Mouse (Mus musculus): Measurements from ENCODE around the gene Atg5. TPM values are rescaled to one million over a fixed set of nuclear protein-coding genes. Genes with fewer than 3 reads are reported as not detected.

Atg5 gene
- polyA plus RNA-seq, 1 experiment from 2014 or later = 53.7 TPM

GRCm38 (mm10) chr10:44340928-44341327 is 72.8 kb downstream of the Atg5 start:
- Histone ChIP-seq H3K27ac (no peak overlapping the region), H3K9ac (no peak overlapping the region), H3K4me3 (replicated peaks) (no peak overlapping the region), H3K4me2 (replicated peaks) (no peak overlapping the region), H3K27me3 (replicated peaks) (no peaks in the 10 kb centered on the region), H3K9me3 (no peaks in the 10 kb centered on the region), H3K36me3 (no peaks in the 10 kb centered on the region), H3K4me1 (replicated peaks) (no peaks in the 10 kb centered on the region)
- 95% methylated on average over 4 of the region's 4 CpGs for WGBS
- no peak for ATAC-seq

GRCm38 (mm10) chr10:44341826-44342521 is 73.8 kb downstream of the Atg5 start:
- WGBS = 92% methylated on average over 6 of the region's 6 CpGs
- ATAC-seq = no peak
- H3K27ac ChIP-seq = no peak overlapping the region

GRCm38 (mm10) chr10:44343351-44343750 is 75.2 kb downstream of the Atg5 start:
- WGBS = 86% methylated on average over 3 of the region's 3 CpGs
- no peak overlapping the region for H3K27ac ChIP-seq

More at GRCm38 (mm10) chr10:44341826-44342521, 73.8 kb downstream of the Atg5 start:
- Histone ChIP-seq H3K4me2 (replicated peaks) (no peak overlapping the region), H3K9ac (no peak overlapping the region), H3K4me3 (replicated peaks) (no peak overlapping the region), H3K4me1 (replicated peaks) (no peaks in the 10 kb centered on the region), H3K36me3 (no peaks in the 10 kb centered on the region), H3K9me3 (no peaks in the 10 kb centered on the region), H3K27me3 (replicated peaks) (no peaks in the 10 kb centered on the region)

GRCm38 (mm10) chr10:44347549-44348172 is 79.5 kb downstream of the Atg5 start:
- Histone ChIP-seq H3K4me1 (replicated peaks) (no peaks in the 10 kb centered on the region), H3K4me2 (replicated peaks) (no peak overlapping the region), H3K4me3 (replicated peaks) (no peak overlapping the region), H3K9me3 (no peaks in the 10 kb centered on the region), H3K27me3 (replicated peaks) (no peaks in the 10 kb centered on the region), H3K36me3 (no peaks in the 10 kb centered on the region), H3K9ac (no peak overlapping the region), H3K27ac (no peak overlapping the region)
- WGBS = 71% methylated on average over 10 of the region's 10 CpGs
- ATAC-seq = no peak

More at GRCm38 (mm10) chr10:44343351-44343750, 75.2 kb downstream of the Atg5 start:
- no peak for ATAC-seq
- H3K9ac ChIP-seq = no peak overlapping the region
- H3K36me3 ChIP-seq = no peaks in the 10 kb centered on the region
- H3K4me3 ChIP-seq (replicated peaks) = no peak overlapping the region
- H3K9me3 ChIP-seq = no peaks in the 10 kb centered on the region
- no peaks in the 10 kb centered on the region for H3K4me1 ChIP-seq (replicated peaks)
- H3K4me2 ChIP-seq (replicated peaks) = no peak overlapping the region
- no peaks in the 10 kb centered on the region for H3K27me3 ChIP-seq (replicated peaks)

GRCm38 (mm10) chr10:44348474-44349415 is 80.6 kb downstream of the Atg5 start:
- Histone ChIP-seq H3K9me3 (no peaks in the 10 kb centered on the region), H3K4me1 (replicated peaks) (no peaks in the 10 kb centered on the region), H3K27ac (no peak overlapping the region), H3K36me3 (no peaks in the 10 kb centered on the region), H3K27me3 (replicated peaks) (no peaks in the 10 kb centered on the region), H3K4me2 (replicated peaks) (no peak overlapping the region), H3K9ac (no peak overlapping the region), H3K4me3 (replicated peaks) (no peak overlapping the region)
- ATAC-seq = no peak
- WGBS = 52% methylated on average over 14 of the region's 14 CpGs

GRCm38 (mm10) chr10:44353467-44353866 is 85.3 kb downstream of the Atg5 start:
- Histone ChIP-seq H3K27ac (no peak overlapping the region), H3K4me3 (replicated peaks) (no peak overlapping the region), H3K9me3 (no peaks in the 10 kb centered on the region), H3K4me1 (replicated peaks) (no peaks in the 10 kb centered on the region), H3K36me3 (no peaks in the 10 kb centered on the region), H3K4me2 (replicated peaks) (no peak overlapping the region), H3K27me3 (replicated peaks) (no peaks in the 10 kb centered on the region), H3K9ac (no peak overlapping the region)
- ATAC-seq = no peak
- WGBS = 59% methylated on average over 4 of the region's 4 CpGs

GRCm38 (mm10) chr10:44354393-44354792 is 86.2 kb downstream of the Atg5 start:
- no peak for ATAC-seq
- Histone ChIP-seq H3K4me1 (replicated peaks) (no peaks in the 10 kb centered on the region), H3K36me3 (no peaks in the 10 kb centered on the region), H3K27ac (no peak overlapping the region), H3K9ac (no peak overlapping the region), H3K27me3 (replicated peaks) (no peaks in the 10 kb centered on the region), H3K4me2 (replicated peaks) (no peak overlapping the region), H3K4me3 (replicated peaks) (no peak overlapping the region), H3K9me3 (no peaks in the 10 kb centered on the region)
- WGBS = 72% methylated on average over 10 of the region's 10 CpGs

- ATAC-seq = no peak
- no peak overlapping the region for H3K4me3 ChIP-seq (replicated peaks)
- no peaks in the 10 kb centered on the region for H3K4me1 ChIP-seq (replicated peaks)
- H3K4me2 ChIP-seq (replicated peaks) = no peak overlapping the region
- H3K9ac ChIP-seq = no peak overlapping the region
- H3K9me3 ChIP-seq = no peaks in the 10 kb centered on the region
- H3K27ac ChIP-seq = no peak overlapping the region
- WGBS = 74% methylated on average over 7 of the region's 7 CpGs
- no peaks in the 10 kb centered on the region for H3K27me3 ChIP-seq (replicated peaks)
- no peaks in the 10 kb centered on the region for H3K36me3 ChIP-seq
Observed at GRCm38 (mm10) chr10:44355216-44355615, 87.1 kb downstream of the Atg5 start.

GRCm38 (mm10) chr10:44356625-44357024 is 88.5 kb downstream of the Atg5 start:
- H3K27ac ChIP-seq = no peak overlapping the region
- H3K9ac ChIP-seq = no peak overlapping the region
- H3K4me3 ChIP-seq (replicated peaks) = no peak overlapping the region
- ATAC-seq = no peak
- H3K4me2 ChIP-seq (replicated peaks) = no peak overlapping the region
- H3K36me3 ChIP-seq = no peaks in the 10 kb centered on the region
- 95% methylated on average over 5 of the region's 5 CpGs for WGBS
- no peaks in the 10 kb centered on the region for H3K9me3 ChIP-seq
- H3K4me1 ChIP-seq (replicated peaks) = no peaks in the 10 kb centered on the region
- no peaks in the 10 kb centered on the region for H3K27me3 ChIP-seq (replicated peaks)

GRCm38 (mm10) chr10:44357316-44357715 is 89.2 kb downstream of the Atg5 start:
- Histone ChIP-seq H3K27ac (no peak overlapping the region), H3K4me2 (replicated peaks) (no peak overlapping the region), H3K9me3 (no peaks in the 10 kb centered on the region), H3K27me3 (replicated peaks) (no peaks in the 10 kb centered on the region), H3K4me1 (replicated peaks) (no peaks in the 10 kb centered on the region), H3K4me3 (replicated peaks) (no peak overlapping the region), H3K36me3 (no peaks in the 10 kb centered on the region), H3K9ac (no peak overlapping the region)
- 28% methylated on average over 13 of the region's 13 CpGs for WGBS
- no peak for ATAC-seq

- ATAC-seq = no peak
- WGBS = 74% methylated on average over 6 of the region's 6 CpGs
Observed at GRCm38 (mm10) chr10:44358816-44359215, 90.7 kb downstream of the Atg5 start.

GRCm38 (mm10) chr10:44360632-44361031 is 92.5 kb downstream of the Atg5 start:
- no peak overlapping the region for H3K4me2 ChIP-seq (replicated peaks)
- H3K9ac ChIP-seq = no peak overlapping the region
- WGBS = 82% methylated on average over 11 of the region's 11 CpGs
- no peaks in the 10 kb centered on the region for H3K4me1 ChIP-seq (replicated peaks)
- no peak for ATAC-seq
- H3K27ac ChIP-seq = no peak overlapping the region
- no peaks in the 10 kb centered on the region for H3K27me3 ChIP-seq (replicated peaks)
- no peak overlapping the region for H3K4me3 ChIP-seq (replicated peaks)
- H3K36me3 ChIP-seq = no peaks in the 10 kb centered on the region
- no peaks in the 10 kb centered on the region for H3K9me3 ChIP-seq

More at GRCm38 (mm10) chr10:44358816-44359215, 90.7 kb downstream of the Atg5 start:
- H3K4me3 ChIP-seq (replicated peaks) = no peak overlapping the region
- no peak overlapping the region for H3K9ac ChIP-seq
- no peak overlapping the region for H3K4me2 ChIP-seq (replicated peaks)
- no peaks in the 10 kb centered on the region for H3K27me3 ChIP-seq (replicated peaks)
- H3K9me3 ChIP-seq = no peaks in the 10 kb centered on the region
- no peak overlapping the region for H3K27ac ChIP-seq
- H3K4me1 ChIP-seq (replicated peaks) = no peaks in the 10 kb centered on the region
- H3K36me3 ChIP-seq = no peaks in the 10 kb centered on the region

Data from intestine, embryonic 15.5 days (tissue).